Mouse (Mus musculus): ENCODE results near the gene Gm28048. TPM values are rescaled to one million over a fixed set of nuclear protein-coding genes. Genes with fewer than 3 reads are reported as not detected.

Gm28048 gene
- polyA plus RNA-seq, 1 experiment, result 1.9 TPM

DNA sequence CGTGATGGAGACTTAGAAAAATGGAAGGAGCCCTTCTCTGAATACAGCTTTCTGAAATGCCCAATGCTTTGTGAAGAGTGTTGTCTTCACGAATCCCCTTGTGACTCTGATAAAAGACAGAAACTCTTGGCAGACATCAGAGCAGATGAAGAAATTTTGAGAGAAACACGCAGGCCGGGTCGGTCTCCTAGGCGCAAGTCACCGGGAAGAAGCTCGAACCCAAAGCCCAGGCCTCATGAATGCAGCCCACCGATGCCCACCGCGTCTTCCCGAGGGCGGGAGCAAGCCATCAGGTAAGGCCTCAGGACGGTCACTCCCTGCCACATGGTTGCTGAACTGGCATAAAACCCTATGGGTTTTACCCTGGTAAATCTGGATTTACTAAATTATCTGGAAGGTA is 39.0 kb upstream of the Gm28048 start:
- Histone ChIP-seq H3K36me3 (ENCODE audit: control insufficient read depth, insufficient read depth) (no peaks in the 10 kb centered on the region), H3K27me3 (ENCODE audit: control insufficient read depth, insufficient read depth, insufficient read length) (no peaks in the 10 kb centered on the region), H3ac (ENCODE audit: control insufficient read depth, insufficient read length) (no peak overlapping the region), H3K4me2 (ENCODE audit: low read depth) (no peak overlapping the region), H3K4me3 (no peak overlapping the region), H3K79me2 (ENCODE audit: control insufficient read depth, insufficient read depth) (no peaks in the 10 kb centered on the region)
- no peak for TF ChIP-seq SRF (IDR thresholded peaks at IDR 0.05; ENCODE audit: control insufficient read depth, insufficient read length, low read depth)
- TF ChIP-seq USF1 (IDR thresholded peaks at IDR 0.05; ENCODE audit: low read depth), result no peak
- TF ChIP-seq TCF3 (IDR thresholded peaks at IDR 0.05; ENCODE audit: insufficient read length, low read depth), result no peak
- TF ChIP-seq TCF12 (IDR thresholded peaks at IDR 0.05; ENCODE audit: insufficient read depth, poor library complexity, severe bottlenecking), result no peak
- no peak for TF ChIP-seq POLR2A (IDR thresholded peaks at IDR 0.05; ENCODE audit: insufficient read length, low read depth)
- no peak for TF ChIP-seq MYOD1 (IDR thresholded peaks at IDR 0.05; ENCODE audit: control insufficient read depth in 1 of 3, insufficient read length in 2 of 3, low read depth in 2 of 3)
- no peak for TF ChIP-seq E2F4 (IDR thresholded peaks at IDR 0.05; ENCODE audit: insufficient read depth)
- TF ChIP-seq CEBPB (IDR thresholded peaks at IDR 0.05; ENCODE audit: insufficient read depth, poor library complexity, severe bottlenecking), result no peak
- no peak for TF ChIP-seq REST (IDR thresholded peaks at IDR 0.05; ENCODE audit: insufficient read depth, insufficient read length)
- TF ChIP-seq MYOG (IDR thresholded peaks at IDR 0.05; ENCODE audit: control insufficient read depth in 1 of 3, insufficient read depth in 1 of 3, insufficient read length in 2 of 3, low read depth in 2 of 3), result no peak
- no peak for TF ChIP-seq MAX (IDR thresholded peaks at IDR 0.05; ENCODE audit: low read depth)
- TF ChIP-seq POLR2AphosphoS2 (IDR thresholded peaks at IDR 0.05; ENCODE audit: insufficient read length, low read depth), result no peak

DNA sequence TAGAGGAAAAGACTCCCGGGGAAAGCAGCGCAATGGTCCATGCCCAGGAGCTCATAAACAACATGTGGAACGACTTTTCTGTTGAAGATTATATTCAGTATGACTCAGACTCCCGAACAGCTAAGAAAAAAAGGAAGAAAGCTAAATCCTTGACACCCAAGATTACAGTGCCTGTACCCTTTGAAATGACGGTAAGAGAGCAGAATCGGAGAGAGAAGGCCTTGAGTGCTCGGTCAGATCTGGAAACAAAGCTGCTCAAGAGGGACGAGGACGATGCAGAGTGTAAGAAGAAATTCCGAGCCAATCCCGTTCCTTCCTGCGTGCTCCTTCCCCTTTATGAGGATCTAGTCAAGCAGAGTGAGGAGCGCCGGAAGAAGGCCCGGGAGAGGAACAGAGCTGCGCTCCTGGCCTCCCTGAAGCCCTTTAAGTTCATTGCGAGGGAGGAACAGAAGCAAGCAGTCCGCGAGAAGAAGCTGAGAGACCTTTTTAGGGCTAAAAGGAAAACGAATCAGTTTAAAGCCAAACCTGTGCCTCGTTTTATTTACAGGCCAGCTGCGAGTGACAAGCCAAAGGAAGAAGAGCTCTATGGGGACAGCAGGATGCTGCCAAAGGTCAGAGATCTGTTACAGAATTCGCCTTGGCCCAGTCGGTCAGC is 38.4 kb upstream of the Gm28048 start:
- TF ChIP-seq MAX (IDR thresholded peaks at IDR 0.05; ENCODE audit: low read depth), result no peak
- no peak for TF ChIP-seq CEBPB (IDR thresholded peaks at IDR 0.05; ENCODE audit: insufficient read depth, poor library complexity, severe bottlenecking)
- no peak for TF ChIP-seq REST (IDR thresholded peaks at IDR 0.05; ENCODE audit: insufficient read depth, insufficient read length)
- no peak for TF ChIP-seq SRF (IDR thresholded peaks at IDR 0.05; ENCODE audit: control insufficient read depth, insufficient read length, low read depth)
- TF ChIP-seq MYOG (IDR thresholded peaks at IDR 0.05; ENCODE audit: control insufficient read depth in 1 of 3, insufficient read depth in 1 of 3, insufficient read length in 2 of 3, low read depth in 2 of 3), result no peak
- no peak for TF ChIP-seq TCF3 (IDR thresholded peaks at IDR 0.05; ENCODE audit: insufficient read length, low read depth)
- no peak for TF ChIP-seq POLR2A (IDR thresholded peaks at IDR 0.05; ENCODE audit: insufficient read length, low read depth)
- no peak for TF ChIP-seq TCF12 (IDR thresholded peaks at IDR 0.05; ENCODE audit: insufficient read depth, poor library complexity, severe bottlenecking)
- no peak for TF ChIP-seq USF1 (IDR thresholded peaks at IDR 0.05; ENCODE audit: low read depth)
- TF ChIP-seq MYOD1 (IDR thresholded peaks at IDR 0.05; ENCODE audit: control insufficient read depth in 1 of 3, insufficient read length in 2 of 3, low read depth in 2 of 3), result no peak
- TF ChIP-seq E2F4 (IDR thresholded peaks at IDR 0.05; ENCODE audit: insufficient read depth), result no peak
- TF ChIP-seq POLR2AphosphoS2 (IDR thresholded peaks at IDR 0.05; ENCODE audit: insufficient read length, low read depth), result no peak
- no peak overlapping the region for H3K4me2 ChIP-seq (ENCODE audit: low read depth)
- no peaks in the 10 kb centered on the region for H3K36me3 ChIP-seq (ENCODE audit: control insufficient read depth, insufficient read depth)
- H3K4me3 ChIP-seq, result no peak overlapping the region
- no peaks in the 10 kb centered on the region for H3K79me2 ChIP-seq (ENCODE audit: control insufficient read depth, insufficient read depth)
- H3K27me3 ChIP-seq (ENCODE audit: control insufficient read depth, insufficient read depth, insufficient read length), result no peaks in the 10 kb centered on the region
- no peak overlapping the region for H3ac ChIP-seq (ENCODE audit: control insufficient read depth, insufficient read length)

DNA sequence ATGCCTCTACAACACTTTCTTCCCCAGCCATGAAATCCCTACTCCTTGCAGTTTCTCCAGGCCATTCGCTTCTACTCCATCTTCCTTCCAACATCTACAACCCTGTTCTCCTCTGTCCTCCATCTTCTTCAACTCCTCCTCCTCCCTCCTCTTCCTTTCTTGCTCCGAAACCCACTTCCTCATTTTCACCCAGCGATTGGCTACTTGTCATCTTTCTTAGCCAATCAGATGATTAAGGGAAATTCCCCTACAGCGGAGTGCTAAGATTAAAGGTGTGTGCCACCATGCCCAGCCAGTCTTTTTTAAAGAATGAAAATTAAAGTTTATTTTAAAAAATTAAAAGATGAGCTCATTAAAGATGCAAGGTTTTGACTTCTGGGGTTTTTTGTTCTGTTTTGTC is 36.1 kb upstream of the Gm28048 start:
- Histone ChIP-seq H3K36me3 (ENCODE audit: control insufficient read depth, insufficient read depth) (no peaks in the 10 kb centered on the region), H3K4me3 (no peak overlapping the region), H3K27me3 (ENCODE audit: control insufficient read depth, insufficient read depth, insufficient read length) (no peaks in the 10 kb centered on the region), H3ac (ENCODE audit: control insufficient read depth, insufficient read length) (no peak overlapping the region), H3K4me2 (ENCODE audit: low read depth) (no peak overlapping the region), H3K79me2 (ENCODE audit: control insufficient read depth, insufficient read depth) (no peaks in the 10 kb centered on the region)
- TF ChIP-seq MYOG (IDR thresholded peaks at IDR 0.05; ENCODE audit: control insufficient read depth in 1 of 3, insufficient read depth in 1 of 3, insufficient read length in 2 of 3, low read depth in 2 of 3), result no peak
- TF ChIP-seq SRF (IDR thresholded peaks at IDR 0.05; ENCODE audit: control insufficient read depth, insufficient read length, low read depth), result no peak
- no peak for TF ChIP-seq CEBPB (IDR thresholded peaks at IDR 0.05; ENCODE audit: insufficient read depth, poor library complexity, severe bottlenecking)
- TF ChIP-seq REST (IDR thresholded peaks at IDR 0.05; ENCODE audit: insufficient read depth, insufficient read length), result no peak

DNA sequence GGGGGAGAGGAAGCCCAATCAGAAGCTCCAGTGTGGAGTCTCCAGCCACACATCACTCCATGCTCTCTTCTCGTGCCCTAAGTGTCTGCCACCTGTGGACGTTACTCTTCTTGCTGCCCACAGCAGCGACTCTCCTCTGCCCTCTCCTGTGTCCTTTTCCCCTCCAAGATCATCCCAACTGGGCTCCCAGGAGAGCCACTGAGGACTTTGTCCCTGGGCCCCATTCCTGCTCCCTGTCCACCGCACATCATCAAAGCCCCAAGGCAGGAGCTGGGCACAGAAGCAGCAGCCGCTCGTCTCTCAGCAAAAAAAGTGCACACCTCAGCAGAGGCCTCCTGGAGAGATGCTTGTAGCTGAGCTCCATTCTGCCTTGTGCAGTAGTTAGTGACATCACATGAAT is 33.1 kb upstream of the Gm28048 start:
- Histone ChIP-seq H3K4me3 (no peak overlapping the region), H3K79me2 (ENCODE audit: control insufficient read depth, insufficient read depth) (no peaks in the 10 kb centered on the region), H3ac (ENCODE audit: control insufficient read depth, insufficient read length) (no peak overlapping the region), H3K27me3 (ENCODE audit: control insufficient read depth, insufficient read depth, insufficient read length) (no peaks in the 10 kb centered on the region), H3K4me2 (ENCODE audit: low read depth) (no peak overlapping the region), H3K36me3 (ENCODE audit: control insufficient read depth, insufficient read depth) (no peaks in the 10 kb centered on the region)
- TF ChIP-seq TCF3 (IDR thresholded peaks at IDR 0.05; ENCODE audit: insufficient read length, low read depth), result no peak
- no peak for TF ChIP-seq POLR2A (IDR thresholded peaks at IDR 0.05; ENCODE audit: insufficient read length, low read depth)
- TF ChIP-seq MYOD1 (IDR thresholded peaks at IDR 0.05; ENCODE audit: control insufficient read depth in 1 of 3, insufficient read length in 2 of 3, low read depth in 2 of 3), result no peak
- no peak for TF ChIP-seq CEBPB (IDR thresholded peaks at IDR 0.05; ENCODE audit: insufficient read depth, poor library complexity, severe bottlenecking)
- TF ChIP-seq MAX (IDR thresholded peaks at IDR 0.05; ENCODE audit: low read depth), result no peak
- no peak for TF ChIP-seq MYOG (IDR thresholded peaks at IDR 0.05; ENCODE audit: control insufficient read depth in 1 of 3, insufficient read depth in 1 of 3, insufficient read length in 2 of 3, low read depth in 2 of 3)
- no peak for TF ChIP-seq TCF12 (IDR thresholded peaks at IDR 0.05; ENCODE audit: insufficient read depth, poor library complexity, severe bottlenecking)
- no peak for TF ChIP-seq E2F4 (IDR thresholded peaks at IDR 0.05; ENCODE audit: insufficient read depth)
- no peak for TF ChIP-seq POLR2AphosphoS2 (IDR thresholded peaks at IDR 0.05; ENCODE audit: insufficient read length, low read depth)
- TF ChIP-seq USF1 (IDR thresholded peaks at IDR 0.05; ENCODE audit: low read depth), result no peak
- TF ChIP-seq SRF (IDR thresholded peaks at IDR 0.05; ENCODE audit: control insufficient read depth, insufficient read length, low read depth), result no peak
- no peak for TF ChIP-seq REST (IDR thresholded peaks at IDR 0.05; ENCODE audit: insufficient read depth, insufficient read length)
